Mouse (Mus musculus) right cerebral cortex, postnatal 4 days (tissue): Measurements from ENCODE around the gene Wwox.

Source experiments
- DNase-seq: peaks from one replicate; pipeline ENCODE4 v3.0.0-alpha.2; 2022

Gene Wwox

GRCm38 (mm10) chr8:114469208-114469590 lies 29.7 kb downstream of the Wwox start:
- DNase-seq, result no peak

- no peak for DNase-seq
Measured at GRCm38 (mm10) chr8:114473546-114473945, 34.1 kb downstream of the Wwox start.

GRCm38 (mm10) chr8:114476919-114477318 lies 37.5 kb downstream of the Wwox start:
- no peak for DNase-seq

- DNase-seq, result no peak
Measured at GRCm38 (mm10) chr8:114477790-114478189, 38.3 kb downstream of the Wwox start.

- no peak for DNase-seq
Measured at GRCm38 (mm10) chr8:114479749-114480148, 40.3 kb downstream of the Wwox start.

- no peak for DNase-seq
Measured at GRCm38 (mm10) chr8:114491662-114492160, 52.3 kb downstream of the Wwox start.

GRCm38 (mm10) chr8:114499448-114500144 lies 60.1 kb downstream of the Wwox start:
- no peak for DNase-seq

GRCm38 (mm10) chr8:114501906-114502305 lies 62.5 kb downstream of the Wwox start:
- DNase-seq, result no peak

- no peak for DNase-seq
Measured at GRCm38 (mm10) chr8:114503196-114503595, 63.7 kb downstream of the Wwox start.

GRCm38 (mm10) chr8:114504889-114505288 lies 65.4 kb downstream of the Wwox start:
- DNase-seq, result no peak

- no peak for DNase-seq
Measured at GRCm38 (mm10) chr8:114505351-114506347, 66.2 kb downstream of the Wwox start.

GRCm38 (mm10) chr8:114507404-114507803 lies 67.9 kb downstream of the Wwox start:
- DNase-seq, result no peak

- DNase-seq, result no peak
Measured at GRCm38 (mm10) chr8:114510226-114510625, 70.8 kb downstream of the Wwox start.

GRCm38 (mm10) chr8:114512075-114512935 lies 72.8 kb downstream of the Wwox start:
- no peak for DNase-seq

GRCm38 (mm10) chr8:114514692-114515091 lies 75.2 kb downstream of the Wwox start:
- DNase-seq, result no peak

GRCm38 (mm10) chr8:114523061-114523460 lies 83.6 kb downstream of the Wwox start:
- DNase-seq, result no peak

GRCm38 (mm10) chr8:114526626-114527267 lies 87.3 kb downstream of the Wwox start:
- DNase-seq, result no peak

GRCm38 (mm10) chr8:114527648-114528221 lies 88.3 kb downstream of the Wwox start:
- no peak for DNase-seq

GRCm38 (mm10) chr8:114529581-114529980 lies 90.1 kb downstream of the Wwox start:
- DNase-seq, result no peak

- DNase-seq, result no peak
Measured at GRCm38 (mm10) chr8:114536201-114536600, 96.7 kb downstream of the Wwox start.

- DNase-seq, result no peak
Measured at GRCm38 (mm10) chr8:114541132-114541531, 101.7 kb downstream of the Wwox start.

GRCm38 (mm10) chr8:114548360-114548759 lies 108.9 kb downstream of the Wwox start:
- no peak for DNase-seq
